Mouse (Mus musculus) thymus, adult 2 months (tissue): ENCODE measurements around the gene Abhd14a.

Experiments
- CTCF ChIP-seq: fragments of 200-500 bp; IDR thresholded peaks from 2 replicates; pipeline ENCODE4 v1.5.1; 2012; ENCODE audit warnings: mild to moderate bottlenecking, control low read depth, low read length, moderate library complexity, borderline replicate concordance; ENCODE audit not compliant: control insufficient read depth, poor library complexity, insufficient read depth; ENCODE audit errors: extremely low read depth
- POLR2A ChIP-seq: fragments of 200-500 bp; IDR thresholded peaks from 2 replicates; pipeline ENCODE4 v1.6.1; 2012; ENCODE audit warnings: mild to moderate bottlenecking, low read length, control low read depth, moderate library complexity; ENCODE audit not compliant: control insufficient read depth, poor library complexity, insufficient read depth; ENCODE audit errors: extremely low read depth

DNA sequence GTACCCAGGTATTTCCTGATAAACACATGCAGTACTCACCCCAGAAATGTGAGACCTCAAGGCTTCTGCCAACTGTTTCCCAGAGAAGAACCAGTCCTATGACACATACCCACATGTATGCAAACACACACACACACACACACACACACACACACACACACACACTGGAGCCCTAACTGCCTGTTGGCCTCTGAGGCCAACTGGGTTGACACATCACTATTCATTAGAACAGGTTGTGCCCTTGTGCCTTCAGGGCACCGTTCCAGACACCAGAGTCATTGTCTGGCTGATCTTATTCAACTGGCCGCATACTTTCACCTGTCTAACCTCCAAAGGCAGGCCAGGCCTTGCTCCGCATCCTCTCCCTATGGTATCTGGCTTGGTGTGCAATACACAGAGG, 35.3 kb downstream of the Abhd14a start:
- TF ChIP-seq CTCF (no peak), POLR2A (no peak)
